Comparison of ENCODE assay signal across 9 mouse cellular contexts in genomic region chr14:25636297-25636696, GRCm38 (mm10). TPM values are rescaled to one million over a fixed set of nuclear protein-coding genes. Genes with fewer than 3 reads are reported as not detected.
DNase-seq lines count a peak whose midpoint lies in the region; TF ChIP-seq lines count a peak whose summit lies in the region.
"Had no signal": no experiment of that assay in that cellular context is flagged by ENCODE, and none has a peak within 500 bp of the region (broad histone marks: within the 10 kb centered on the region; RNA-seq: fewer than 3 reads in every experiment).

No protein-coding gene starts in this region.

- intact Hi-C loops in gastrocnemius, adult 2 months (cut with DNase I), result no loop called here
- intact Hi-C loops in gastrocnemius, postnatal 14 days (cut with DNase I; ENCODE audit: low total_unique reads), result no loop called here
- intact Hi-C loops in heart, postnatal 10 days (cut with DNase I), result no loop called here

- H3K4me3 ChIP-seq in gastrocnemius, adult 2 months, result no peak overlapping the region
- H3K4me3 ChIP-seq: limb, embryonic 12.5 days had no signal

- TF ChIP-seq CTCF in gastrocnemius, adult 2 months (IDR thresholded peaks at IDR 0.05), result no peak

- peak overlapping the region; percentile 57 for H3K27ac ChIP-seq in gastrocnemius, adult 2 months

- peak; percentile 69 for DNase-seq in gastrocnemius, adult 2 months
- no peak for DNase-seq in gastrocnemius, postnatal 14 days
- peak; percentile 42 for DNase-seq in right cerebral cortex, postnatal 25 days
- DNase-seq in right cerebral cortex, postnatal 4 days, result no peak
- DNase-seq in heart, postnatal 10 days, result peak; percentile 59 to 72
- no peak for DNase-seq in thymus, postnatal 0 days (ENCODE audit: low spot score)
- no peak for DNase-seq in thymus, postnatal 36 days
- DNase-seq in spleen, adult 12 weeks (ENCODE audit: low spot score), result no peak

RNA-seq across cellular contexts. Expression of gene Ppif, which starts 57.7 kb away (rescaled TPM):
- total RNA-seq in gastrocnemius, adult 2 months (2021), result 10 to 100 TPM; 26.0 to 43.4 TPM
- total RNA-seq in gastrocnemius, postnatal 14 days (2021), result 10 to 100 TPM; 40.9 to 51.4 TPM
- 100 to 1,000 TPM; 248 to 271 TPM for total RNA-seq in heart, postnatal 10 days (2021)
- 30.4 and 37.2 TPM in 2 replicates for polyA plus RNA-seq in thymus, postnatal 0 days (2015; fragmentation: Nextera tagmentation; extraction: Ambion mirVana)

Comparison
In these comparisons a context has a peak if more than half of its experiments do, and no peak if none do; other contexts are left out.
1. DNase-seq: peak in gastrocnemius, adult 2 months (single experiment), right cerebral cortex, postnatal 25 days (single experiment) and heart, postnatal 10 days (2 of 2); none in gastrocnemius, postnatal 14 days (single experiment), right cerebral cortex, postnatal 4 days (single experiment), thymus, postnatal 0 days (single experiment), thymus, postnatal 36 days (0 of 2) and spleen, adult 12 weeks (single experiment).
2. RNA of gene Ppif, which starts 57.7 kb away (total RNA-seq): 248 to 271 TPM in heart, postnatal 10 days; 40.9 to 51.4 TPM in gastrocnemius, postnatal 14 days and 26.0 to 43.4 TPM in gastrocnemius, adult 2 months; every median in the first group is over 4 times any median in the second.